Comparison of ENCODE assay signal across 31 mouse cellular contexts in genomic region chr16:31518816-31519215, GRCm38 (mm10).
DNase-seq lines count a peak whose midpoint lies in the region; ATAC-seq and TF ChIP-seq lines count a peak whose summit lies in the region.
"Had no signal": no experiment of that assay in that cellular context is flagged by ENCODE, and none has a peak within 500 bp of the region (broad histone marks: within the 10 kb centered on the region; RNA-seq: fewer than 3 reads in every experiment).

No protein-coding gene starts in this region.

- WGBS in hindbrain, postnatal 0 days = 99% methylated on average over 3 of the region's 3 CpGs
- 98% methylated on average over 3 of the region's 3 CpGs for WGBS in hindbrain, embryonic 16.5 days
- 81% methylated on average over 3 of the region's 3 CpGs for WGBS in liver, embryonic 14.5 days (ENCODE audit: insufficient replicate concordance)

- no peak overlapping the region for H3K4me2 ChIP-seq in hindbrain, postnatal 0 days (ENCODE audit: low read depth, low read length)
- H3K4me2 ChIP-seq in hindbrain, embryonic 16.5 days (ENCODE audit: low read length) = no peak overlapping the region
- no peak overlapping the region for H3K4me2 ChIP-seq in liver, embryonic 14.5 days (ENCODE audit: low read depth)
- H3K4me2 ChIP-seq: embryonic facial prominence, embryonic 13.5 days; forebrain, embryonic 15.5 days; heart, embryonic 11.5 days; hindbrain, embryonic 12.5 days; liver, embryonic 15.5 days; lung, embryonic 15.5 days; midbrain, embryonic 12.5 days; stomach, embryonic 15.5 days had no signal

- H3K36me3 ChIP-seq in hindbrain, postnatal 0 days (ENCODE audit: insufficient read depth, low read length) = no peaks in the 10 kb centered on the region
- no peaks in the 10 kb centered on the region for H3K36me3 ChIP-seq in hindbrain, embryonic 16.5 days (ENCODE audit: control insufficient read depth, insufficient read depth, low read length)
- H3K36me3 ChIP-seq in liver, embryonic 14.5 days (replicated peaks; ENCODE audit: control insufficient read depth, insufficient read depth, low read depth) = no peaks in the 10 kb centered on the region
- H3K36me3 ChIP-seq in E14TG2a.4 (ENCODE audit: insufficient read depth, low read length) = no peaks in the 10 kb centered on the region
- H3K36me3 ChIP-seq: embryonic facial prominence, embryonic 13.5 days; forebrain, embryonic 10.5 days; forebrain, embryonic 15.5 days; G1E; hindbrain, embryonic 12.5 days; liver, embryonic 15.5 days; lung, embryonic 15.5 days; midbrain, embryonic 12.5 days; stomach, embryonic 15.5 days had no signal

- no peaks in the 10 kb centered on the region for H3K9me3 ChIP-seq in hindbrain, postnatal 0 days (ENCODE audit: low read length)
- no peaks in the 10 kb centered on the region for H3K9me3 ChIP-seq in hindbrain, embryonic 16.5 days (ENCODE audit: control insufficient read depth, low read length)
- no peaks in the 10 kb centered on the region for H3K9me3 ChIP-seq in liver, embryonic 14.5 days (ENCODE audit: control insufficient read depth, low read length)
- H3K9me3 ChIP-seq in E14TG2a.4 (ENCODE audit: low read length) = 0 out of 2 replicates have a peak, but pooled peaks cover 3% of the 10 kb centered on the region
- H3K9me3 ChIP-seq: forebrain, embryonic 15.5 days; hindbrain, embryonic 12.5 days; liver, embryonic 15.5 days; lung, embryonic 15.5 days; midbrain, embryonic 12.5 days; stomach, embryonic 15.5 days had no signal

- H3K27me3 ChIP-seq in hindbrain, postnatal 0 days (ENCODE audit: insufficient read depth, low read length) = no peaks in the 10 kb centered on the region
- no peaks in the 10 kb centered on the region for H3K27me3 ChIP-seq in hindbrain, embryonic 16.5 days (replicated peaks; ENCODE audit: control insufficient read depth, insufficient read depth, low read length)
- H3K27me3 ChIP-seq in liver, embryonic 14.5 days (ENCODE audit: control insufficient read depth, insufficient read depth, low read length) = no peaks in the 10 kb centered on the region
- H3K27me3 ChIP-seq in E14TG2a.4 (ENCODE audit: insufficient read depth, low read length) = peaks cover 11% of the 10 kb centered on the region; the same call in 1 of the 2 replicates
- H3K27me3 ChIP-seq: embryonic facial prominence, embryonic 13.5 days; forebrain, embryonic 15.5 days; hindbrain, embryonic 12.5 days; liver, embryonic 15.5 days; lung, embryonic 15.5 days; Patski; stomach, embryonic 15.5 days had no signal

- H3K9ac ChIP-seq in hindbrain, postnatal 0 days (replicated peaks; ENCODE audit: low read length) = no peak overlapping the region
- no peak overlapping the region for H3K9ac ChIP-seq in hindbrain, embryonic 16.5 days (ENCODE audit: low read depth, low read length)
- no peak overlapping the region for H3K9ac ChIP-seq in liver, embryonic 14.5 days (replicated peaks)
- H3K9ac ChIP-seq: embryonic facial prominence, embryonic 13.5 days; forebrain, embryonic 15.5 days; hindbrain, embryonic 12.5 days; liver, embryonic 15.5 days; lung, embryonic 15.5 days; midbrain, embryonic 12.5 days; stomach, embryonic 15.5 days had no signal

- no peak overlapping the region for H3K4me3 ChIP-seq in hindbrain, postnatal 0 days (ENCODE audit: low read length)
- no peak overlapping the region for H3K4me3 ChIP-seq in hindbrain, embryonic 16.5 days (ENCODE audit: low read length)
- no peak overlapping the region for H3K4me3 ChIP-seq in liver, embryonic 14.5 days (ENCODE audit: insufficient read depth in 1 of 2, low read depth in 2 of 2, low read length in 2 of 2)
- H3K4me3 ChIP-seq in E14TG2a.4 (replicated peaks; ENCODE audit: low read length) = no peak overlapping the region
- H3K4me3 ChIP-seq: embryonic facial prominence, embryonic 13.5 days; forebrain, embryonic 10.5 days; forebrain, embryonic 15.5 days; hindbrain, embryonic 12.5 days; liver, embryonic 15.5 days; lung, embryonic 15.5 days; midbrain, embryonic 12.5 days; stomach, embryonic 15.5 days had no signal

- no peak for DNase-seq in hindbrain, postnatal 0 days (ENCODE audit: low spot score)
- DNase-seq in liver, embryonic 14.5 days (ENCODE audit: low read depth in 3 of 3, low spot score in 3 of 3) = no peak
- DNase-seq in liver = no peak
- DNase-seq in R1 (ENCODE audit: low read depth, low spot score) = peak; percentile 58
- no peak for DNase-seq in urinary bladder, adult 2 months (ENCODE audit: low spot score)
- DNase-seq in layer of hippocampus, adult 11-12 months (ENCODE audit: low spot score) = no peak
- DNase-seq: adrenal gland, postnatal 25 days; cerebellum, adult 11-12 months; cerebellum, postnatal 10 days; heart, postnatal 36 days; kidney, adult 8-10 months; kidney, postnatal 10 days; left cerebral cortex, postnatal 4 days; lung, postnatal 4 days; retina, postnatal 1 day; right cerebral cortex, postnatal 14 days; thymus, postnatal 14 days had no signal

- H3K27ac ChIP-seq in hindbrain, postnatal 0 days = no peak overlapping the region
- H3K27ac ChIP-seq in hindbrain, embryonic 16.5 days (ENCODE audit: low read depth, low read length) = no peak overlapping the region
- H3K27ac ChIP-seq in liver, embryonic 14.5 days = no peak overlapping the region
- H3K27ac ChIP-seq: embryonic facial prominence, embryonic 13.5 days; forebrain, embryonic 15.5 days; hindbrain, embryonic 12.5 days; liver, embryonic 15.5 days; lung, embryonic 15.5 days; midbrain, embryonic 12.5 days; stomach, embryonic 15.5 days had no signal

- TF ChIP-seq CTCF in hindbrain, postnatal 0 days (IDR thresholded peaks at IDR 0.05; ENCODE audit: low read depth) = peak; percentile 20; the same call in 1 of the 2 replicates
- TF ChIP-seq CTCF in liver, embryonic 14.5 days (IDR thresholded peaks at IDR 0.05; ENCODE audit: low read depth) = peak; percentile 43; the same call in 1 of the 2 replicates
- TF ChIP-seq CTCF in E14TG2a.4 (conservative IDR thresholded peaks at IDR 0.05; ENCODE audit: low read length) = peak; percentile 48

- ATAC-seq in hindbrain, postnatal 0 days = no peak
- ATAC-seq in hindbrain, embryonic 16.5 days = no peak
- ATAC-seq in liver, embryonic 14.5 days (ENCODE audit: insufficient read depth) = no peak
- ATAC-seq: forebrain, embryonic 15.5 days; Patski had no signal

- no peak for TF ChIP-seq EP300 in liver, embryonic 14.5 days (IDR thresholded peaks at IDR 0.05; ENCODE audit: low read depth)

- no peaks in the 10 kb centered on the region for H3K4me1 ChIP-seq in hindbrain, postnatal 0 days (ENCODE audit: insufficient read depth, low read length)
- H3K4me1 ChIP-seq in hindbrain, embryonic 16.5 days (ENCODE audit: control insufficient read depth, insufficient read depth, low read depth, low read length) = no peaks in the 10 kb centered on the region; the same call in 1 of the 2 replicates
- no peaks in the 10 kb centered on the region for H3K4me1 ChIP-seq in liver, embryonic 14.5 days (replicated peaks; ENCODE audit: control insufficient read depth in 2 of 2, insufficient read depth in 2 of 2, low read length in 1 of 2)
- H3K4me1 ChIP-seq in E14TG2a.4 (replicated peaks; ENCODE audit: low read depth, low read length) = peaks cover 17% of the 10 kb centered on the region
- H3K4me1 ChIP-seq: liver, embryonic 15.5 days; lung, embryonic 15.5 days; megakaryocyte, embryonic 14.5 days; midbrain, embryonic 12.5 days; stomach, embryonic 15.5 days had no signal
